Comparison of ENCODE assay signal across 8 mouse cellular contexts in genomic region chr5:43665144-43665543, GRCm38 (mm10). TPM values are rescaled to one million over a fixed set of nuclear protein-coding genes. Genes with fewer than 3 reads are reported as not detected.
DNase-seq lines count a peak whose midpoint lies in the region; ATAC-seq lines count a peak whose summit lies in the region.

No protein-coding gene starts in this region.

- H3K4me3 ChIP-seq in forebrain, embryonic 14.5 days (ENCODE audit: low read depth, low read length): peak overlapping the region; percentile 5; the same call in 1 of the 2 replicates
- H3K4me3 ChIP-seq in hindbrain, embryonic 14.5 days (replicated peaks; ENCODE audit: low read length): peak overlapping the region; percentile 15; the same call in 1 of the 2 replicates

- H3K4me2 ChIP-seq in forebrain, embryonic 14.5 days (ENCODE audit: low read length): peak overlapping the region; percentile 39
- H3K4me2 ChIP-seq in hindbrain, embryonic 14.5 days (replicated peaks): peak overlapping the region; percentile 35

- no peak overlapping the region for H3K27ac ChIP-seq in forebrain, embryonic 14.5 days (ENCODE audit: low read depth, low read length)
- no peak overlapping the region for H3K27ac ChIP-seq in hindbrain, embryonic 14.5 days

- 8% methylated on average over 5 of the region's 5 CpGs for WGBS in forebrain, embryonic 14.5 days
- WGBS in hindbrain, embryonic 14.5 days: 18% methylated on average over 5 of the region's 5 CpGs

- H3K27me3 ChIP-seq in forebrain, embryonic 14.5 days (replicated peaks; ENCODE audit: control insufficient read depth, insufficient read depth, low read length): no peaks in the 10 kb centered on the region
- 0 out of 2 replicates have a peak, but pooled peaks cover 2% of the 10 kb centered on the region for H3K27me3 ChIP-seq in hindbrain, embryonic 14.5 days (ENCODE audit: control insufficient read depth, insufficient read depth, low read length)

- no peaks in the 10 kb centered on the region for H3K9me3 ChIP-seq in forebrain, embryonic 14.5 days (replicated peaks; ENCODE audit: control insufficient read depth, low read length)
- H3K9me3 ChIP-seq in hindbrain, embryonic 14.5 days (ENCODE audit: control insufficient read depth, low read length): no peaks in the 10 kb centered on the region

- DNase-seq in cerebellum, postnatal 10 days: peak; percentile 35 to 61
- DNase-seq in cerebellum, postnatal 36 days: no peak
- peak; percentile 85 for DNase-seq in forebrain, embryonic 14.5 days (ENCODE audit: low spot score)
- DNase-seq in hindbrain, embryonic 14.5 days (ENCODE audit: low spot score): peak; percentile 54
- DNase-seq in lung, postnatal 25 days (ENCODE audit: low spot score): peak; percentile 21
- no peak for DNase-seq in testis, postnatal 10 days (ENCODE audit: low spot score)
- DNase-seq in layer of hippocampus, adult 18-20 months (ENCODE audit: low spot score in 2 of 2): no peak
- DNase-seq in cerebellum, adult 18-20 months: no peak

- peaks cover 20% of the 10 kb centered on the region for H3K4me1 ChIP-seq in forebrain, embryonic 14.5 days (ENCODE audit: control insufficient read depth, insufficient read depth, low read length)
- H3K4me1 ChIP-seq in hindbrain, embryonic 14.5 days (replicated peaks; ENCODE audit: control insufficient read depth, insufficient read depth, low read length): peaks cover 24% of the 10 kb centered on the region

- ATAC-seq in forebrain, embryonic 14.5 days: peak; percentile 69
- ATAC-seq in hindbrain, embryonic 14.5 days (ENCODE audit: low FRiP score): peak; percentile 21; the same call in 1 of the 2 replicates

- H3K9ac ChIP-seq in forebrain, embryonic 14.5 days (ENCODE audit: low read length): peak overlapping the region; percentile 38; the same call in 1 of the 2 replicates
- no peak overlapping the region for H3K9ac ChIP-seq in hindbrain, embryonic 14.5 days

- no peaks in the 10 kb centered on the region for H3K36me3 ChIP-seq in forebrain, embryonic 14.5 days (ENCODE audit: control insufficient read depth, insufficient read depth, low read length)
- no peaks in the 10 kb centered on the region for H3K36me3 ChIP-seq in hindbrain, embryonic 14.5 days (replicated peaks; ENCODE audit: control insufficient read depth, insufficient read depth)

RNA-seq across cellular contexts. Expression of gene Cc2d2a, which starts 3.0 kb away (rescaled TPM):
- 5.8 and 7.7 TPM in 2 replicates for polyA plus RNA-seq in forebrain, embryonic 14.5 days (2014; fragmentation: Nextera tagmentation; extraction: Ambion mirVana)
- 6.1 and 6.3 TPM in 2 replicates for polyA plus RNA-seq in hindbrain, embryonic 14.5 days (2014; fragmentation: Nextera tagmentation; extraction: Ambion mirVana)
- 10 to 100 TPM; 18.7 to 19.0 TPM for total RNA-seq in layer of hippocampus, adult 18-20 months (2021)

Comparison
In these comparisons a context has a peak if more than half of its experiments do, and no peak if none do; other contexts are left out.
1. DNase-seq: peak in cerebellum, postnatal 10 days (2 of 2), forebrain, embryonic 14.5 days (single experiment), hindbrain, embryonic 14.5 days (single experiment) and lung, postnatal 25 days (single experiment); none in cerebellum, postnatal 36 days (0 of 2), testis, postnatal 10 days (single experiment), layer of hippocampus, adult 18-20 months (0 of 2) and cerebellum, adult 18-20 months (0 of 2).